Mouse (Mus musculus) limb, embryonic 11.5 days (tissue): ENCODE measurements around the gene Eif2b5. TPM values are rescaled to one million over a fixed set of nuclear protein-coding genes. Genes with fewer than 3 reads are reported as not detected.
A peak's percentile ranks its signal among the peaks of the same experiment; 100 is the strongest.
"Not testable (repeated sequence)": the region's sequence is repeated elsewhere in the genome, so short reads cannot be mapped to it uniquely, and the experiment has no call there.

Source experiments
- ATAC-seq: fragments of 200-750 bp; cut with Nextera tagmentation; 2 replicates; pipeline ENCODE4 v1.8.0; 2017; ENCODE audit warnings: low read depth; ENCODE audit not compliant: insufficient number of reproducible peaks, low FRiP score, low TSS enrichment
- DNase-seq: peaks from one replicate; pipeline ENCODE4 v3.0.0-alpha.2; 2015; ENCODE audit warnings: low spot score
- H3K27ac ChIP-seq: fragments of 300-500 bp; sonication (generic); replicated peaks from 2 replicates; pipeline ENCODE4 v1.5.1; 2014; ENCODE audit warnings: low read depth, mild to moderate bottlenecking, low read length
- H3K27me3 ChIP-seq: fragments of 300-500 bp; sonication (generic); 2 replicates; pipeline ENCODE4 v1.6.1; 2014; ENCODE audit warnings: mild to moderate bottlenecking, low read length, mixed read lengths; ENCODE audit not compliant: control insufficient read depth, insufficient read depth
- H3K36me3 ChIP-seq: fragments of 300-500 bp; sonication (generic); 2 replicates; pipeline ENCODE4 v1.6.1; 2014; ENCODE audit warnings: mild to moderate bottlenecking, low read length, moderate library complexity, mixed read lengths; ENCODE audit not compliant: control insufficient read depth, insufficient read depth
- H3K4me1 ChIP-seq: fragments of 300-500 bp; sonication (generic); 2 replicates; pipeline ENCODE4 v1.6.1; 2014; ENCODE audit warnings: low read length, mixed read lengths; ENCODE audit not compliant: control insufficient read depth, insufficient read depth
- H3K4me2 ChIP-seq: fragments of 300-500 bp; sonication (generic); 2 replicates; pipeline ENCODE4 v1.6.1; 2014; ENCODE audit warnings: low read depth, mild to moderate bottlenecking, moderate library complexity; ENCODE audit not compliant: severe bottlenecking
- H3K4me3 ChIP-seq: fragments of 300-500 bp; sonication (generic); 2 replicates; pipeline ENCODE4 v1.5.1; 2014; ENCODE audit warnings: low read depth, low read length
- H3K9ac ChIP-seq: fragments of 300-500 bp; sonication (generic); 2 replicates; pipeline ENCODE4 v1.6.1; 2014; ENCODE audit warnings: mild to moderate bottlenecking, low read length
- H3K9me3 ChIP-seq: fragments of 300-500 bp; sonication (generic); 2 replicates; pipeline ENCODE4 v1.6.1; 2016; ENCODE audit warnings: low read length; ENCODE audit not compliant: control insufficient read depth
- WGBS: fragments of 180-500 bp; shearing (Covaris S2); extraction: QIAGEN DNeasy Blood & Tissue Kit; methylation state at CpG from one replicate; pipeline ENCODE4 v1.1.7; 2014; 5-methylcytosine and 5-hydroxymethylcytosine counted together
- polyA plus RNA-seq: library from polyadenylated mRNA; unstranded; fragments of >200 nt; fragmentation: Nextera tagmentation; extraction: Ambion mirVana; gene quantifications from 2 replicates; pipeline ENCODE4 v1.2.1, GENCODE M21; 2014

Gene Eif2b5
- polyA plus RNA-seq, result 143 and 151 TPM in 2 replicates

DNA sequence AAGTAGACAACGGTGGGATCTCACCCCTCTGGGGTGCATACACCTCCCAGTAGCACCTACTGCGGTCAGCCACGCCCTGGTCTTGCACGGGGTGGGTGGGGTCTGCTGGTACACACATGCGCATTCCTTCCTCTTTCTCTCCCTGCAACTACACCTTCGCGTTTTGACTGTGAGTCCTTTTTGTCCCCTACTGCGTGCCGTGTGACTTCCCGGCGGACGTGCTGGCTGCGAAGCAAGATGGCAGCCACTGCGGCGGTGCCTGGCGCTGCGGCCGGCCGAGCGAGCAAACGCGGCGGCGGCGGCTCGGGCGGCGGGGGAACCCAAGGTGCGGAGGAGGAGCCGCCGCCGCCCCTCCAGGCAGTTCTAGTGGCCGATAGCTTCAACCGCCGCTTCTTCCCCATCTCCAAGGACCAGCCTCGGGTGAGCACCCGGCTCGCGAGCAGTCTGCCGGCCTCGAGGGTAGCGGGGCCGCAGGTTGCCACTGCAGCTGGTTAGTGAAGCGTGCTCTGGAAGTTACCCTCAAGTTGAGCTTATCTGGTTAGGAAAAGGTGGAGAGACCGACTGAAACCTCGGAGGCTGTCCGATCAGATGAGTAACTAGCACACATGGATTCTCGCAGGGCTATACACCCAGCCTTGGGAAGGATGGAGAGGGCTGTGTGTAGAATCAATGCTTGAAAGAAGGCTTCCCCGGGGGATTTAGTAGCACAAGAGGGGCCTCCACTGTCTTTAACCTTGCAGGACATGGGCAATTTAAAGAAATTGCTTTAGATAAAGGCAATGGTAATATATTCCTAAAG, at the start of gene Eif2b5:
TSS of gene Eif2b5 (plus strand) at position 141 of the 799 bp plus-strand sequence.
- WGBS, result under 1% methylated on average over 49 of the region's 49 CpGs
- peaks cover 22% of the 10 kb centered on the region for H3K36me3 ChIP-seq
- ATAC-seq (peak; percentile 86), DNase-seq (peak; percentile 90)
- H3K9me3 ChIP-seq, result no peaks in the 10 kb centered on the region
- peak within 1 kb of the TSS; percentile 93 for H3K9ac ChIP-seq
- peak within 1 kb of the TSS; percentile 81 for H3K4me3 ChIP-seq
- peaks cover 5% of the 10 kb centered on the region; the same call in 1 of the 2 replicates for H3K27me3 ChIP-seq
- peak within 1 kb of the TSS; percentile 80 for H3K4me2 ChIP-seq
- H3K4me1 ChIP-seq, result peaks cover 6% of the 10 kb centered on the region; the same call in 1 of the 2 replicates
- 0 out of 2 replicates have a peak within 1 kb of the TSS, but pooled peaks have one; percentile 36 for H3K27ac ChIP-seq

DNA sequence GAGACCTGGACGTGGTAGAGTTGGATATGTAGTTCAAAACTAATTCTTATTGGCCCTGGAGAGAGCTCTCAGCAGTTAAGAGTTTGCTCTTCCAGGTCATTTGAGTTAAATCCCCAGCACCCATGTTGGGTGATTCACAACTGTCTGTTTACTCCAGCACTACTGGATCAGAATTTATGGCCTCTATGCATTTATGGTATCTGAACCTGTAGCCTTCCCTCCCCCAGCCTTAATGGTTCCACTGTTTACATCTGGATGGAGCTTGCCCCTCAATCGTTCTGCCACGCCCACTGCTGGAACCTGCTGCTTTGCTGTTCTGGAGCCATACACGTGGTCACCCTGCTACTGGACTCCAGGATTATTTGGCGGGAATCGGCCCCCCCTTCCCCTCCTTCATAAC, 46.8 kb upstream of the Eif2b5 start:
- no peaks in the 10 kb centered on the region for H3K4me1 ChIP-seq
- H3K4me3 ChIP-seq, result no peak overlapping the region
- ATAC-seq (no peak), DNase-seq (no peak)
- 61% methylated on average over 6 of the region's 6 CpGs for WGBS
- no peaks in the 10 kb centered on the region for H3K27me3 ChIP-seq
- H3K4me2 ChIP-seq, result no peak overlapping the region
- H3K9ac ChIP-seq, result no peak overlapping the region
- H3K9me3 ChIP-seq, result no peaks in the 10 kb centered on the region
- H3K27ac ChIP-seq, result no peak overlapping the region
- no peaks in the 10 kb centered on the region for H3K36me3 ChIP-seq

DNA sequence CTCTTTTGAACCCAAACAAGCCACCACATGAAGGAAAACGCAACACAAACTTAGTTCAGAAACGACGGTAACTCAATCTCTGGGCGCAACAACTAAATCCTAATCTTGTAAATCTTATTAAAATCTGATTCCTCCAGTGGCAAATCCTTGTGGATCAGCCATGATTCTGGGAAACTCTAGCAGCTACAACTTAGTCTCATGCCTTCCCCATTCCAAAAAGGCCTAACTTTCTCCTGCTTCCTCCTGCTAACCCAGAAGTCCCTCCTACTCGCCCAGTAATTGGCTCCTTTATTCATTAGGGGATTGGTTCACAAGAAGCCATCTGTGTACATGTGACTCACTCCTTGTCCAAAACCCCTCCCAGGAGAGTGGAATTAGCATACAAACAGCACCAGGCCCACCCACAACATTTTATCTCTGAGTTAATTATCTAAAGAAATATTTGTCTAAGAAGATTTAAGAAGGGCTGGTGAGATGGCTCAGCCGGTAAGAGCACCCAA, 44.4 kb upstream of the Eif2b5 start:
- no peak for DNase-seq
- Histone ChIP-seq H3K36me3 (no peaks in the 10 kb centered on the region), H3K27me3 (no peaks in the 10 kb centered on the region), H3K27ac (no peak overlapping the region), H3K9ac (no peak overlapping the region), H3K9me3 (no peaks in the 10 kb centered on the region), H3K4me1 (no peaks in the 10 kb centered on the region), H3K4me3 (no peak overlapping the region), H3K4me2 (no peak overlapping the region)
- ATAC-seq, result no peak
- WGBS, result 91% methylated on average over 6 of the region's 6 CpGs

DNA sequence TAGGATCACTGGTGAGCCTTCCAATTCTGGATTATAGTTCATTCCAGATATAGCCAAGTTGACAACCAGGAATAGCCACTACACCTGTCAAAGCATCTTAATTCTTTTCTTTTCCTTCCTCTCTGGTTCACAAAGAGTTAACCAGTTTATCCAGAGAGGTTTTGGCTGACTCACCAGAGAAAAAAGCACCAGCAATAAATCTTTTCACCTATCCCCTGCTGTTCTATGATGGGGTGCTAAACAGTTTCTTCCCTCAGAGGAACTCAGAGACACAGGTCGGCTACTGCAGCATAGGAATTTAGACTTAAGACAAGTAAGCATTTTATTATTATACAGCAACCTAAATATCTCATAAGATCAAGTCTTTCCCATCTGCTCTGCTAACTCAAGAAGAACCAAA, 42.5 kb upstream of the Eif2b5 start:
- no peaks in the 10 kb centered on the region for H3K27me3 ChIP-seq
- no peaks in the 10 kb centered on the region for H3K4me1 ChIP-seq
- ATAC-seq, result no peak
- DNase-seq, result no peak
- no peaks in the 10 kb centered on the region for H3K36me3 ChIP-seq
- no peak overlapping the region for H3K4me3 ChIP-seq
- H3K9ac ChIP-seq, result no peak overlapping the region
- 0% methylated on average over 1 of the region's 1 CpGs for WGBS
- H3K4me2 ChIP-seq, result no peak overlapping the region
- no peaks in the 10 kb centered on the region for H3K9me3 ChIP-seq
- H3K27ac ChIP-seq, result no peak overlapping the region

DNA sequence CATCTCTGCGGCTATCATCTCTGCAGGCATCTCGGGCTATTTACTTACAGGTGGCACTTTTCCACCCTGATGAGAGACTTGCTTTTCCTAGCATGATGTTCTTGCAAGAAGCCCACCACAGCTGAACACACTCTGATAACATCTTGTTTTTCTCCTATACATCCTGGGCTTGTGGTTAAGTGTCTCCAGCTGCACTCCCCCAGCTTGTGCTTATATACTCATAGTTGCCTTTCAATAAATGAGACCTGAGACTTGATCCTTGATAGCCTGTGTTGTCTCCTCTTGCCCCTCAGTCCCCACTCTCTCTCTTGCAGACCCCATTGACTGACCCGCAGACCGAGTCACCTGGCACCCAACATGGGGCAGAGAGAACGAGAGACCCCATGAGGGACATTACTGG, 39.9 kb upstream of the Eif2b5 start:
- H3K27me3 ChIP-seq, H3K4me3 ChIP-seq, ATAC-seq, H3K4me1 ChIP-seq, H3K27ac ChIP-seq, H3K36me3 ChIP-seq, DNase-seq, H3K9ac ChIP-seq, H3K9me3 ChIP-seq, H3K4me2 ChIP-seq: not testable (repeated sequence)
- WGBS, result 91% methylated on average over 5 of the region's 5 CpGs

DNA sequence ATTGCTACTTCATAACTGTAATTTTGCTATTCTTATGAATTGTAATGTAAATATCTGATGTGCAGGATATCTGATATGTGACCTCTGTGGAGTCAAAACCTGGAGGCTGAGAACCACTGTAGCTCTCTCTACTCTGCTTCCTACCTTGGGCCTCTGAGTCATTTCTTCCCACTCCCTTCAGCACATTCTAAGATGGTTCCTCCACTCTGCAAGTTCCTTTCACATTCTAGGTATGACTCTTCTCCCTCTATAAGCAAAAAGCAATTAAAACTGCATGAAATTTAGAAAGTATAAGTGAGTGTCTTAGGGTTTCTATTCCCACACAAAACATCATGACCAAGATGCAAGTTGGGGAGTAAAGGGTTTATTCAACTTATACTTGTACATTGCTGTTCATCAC, 33.9 kb upstream of the Eif2b5 start:
- ATAC-seq (no peak), DNase-seq (no peak)
- Histone ChIP-seq H3K4me1 (no peaks in the 10 kb centered on the region), H3K9me3 (no peaks in the 10 kb centered on the region), H3K27ac (no peak overlapping the region), H3K27me3 (no peaks in the 10 kb centered on the region), H3K9ac (no peak overlapping the region), H3K36me3 (no peaks in the 10 kb centered on the region), H3K4me3 (no peak overlapping the region), H3K4me2 (no peak overlapping the region)

DNA sequence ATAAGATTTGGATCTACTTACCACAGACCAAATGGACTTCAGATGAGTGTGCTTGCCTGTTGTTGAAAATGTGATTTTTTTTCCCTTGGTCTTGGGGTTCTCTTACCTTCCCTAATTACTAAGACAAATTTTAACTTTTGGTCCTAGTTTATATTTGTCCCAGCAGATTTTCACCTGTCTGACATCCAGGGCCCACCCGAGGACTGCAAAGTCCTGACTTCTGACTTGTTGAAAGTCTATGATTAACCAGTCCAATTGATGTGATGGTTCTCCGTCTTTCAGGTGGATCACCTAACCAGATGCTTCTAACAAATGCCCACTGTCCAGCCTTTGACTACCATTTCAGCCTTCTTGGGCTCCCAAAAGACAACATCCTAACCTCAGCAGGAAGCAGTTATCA, 27.6 kb upstream of the Eif2b5 start:
- whole genome bisulfite sequencing, result 94% methylated on average over 2 of the region's 2 CpGs
- ATAC-seq (no peak), DNase-seq (no peak)
- H3K9me3 ChIP-seq, result no peaks in the 10 kb centered on the region
- H3K36me3 ChIP-seq, result no peaks in the 10 kb centered on the region
- no peak overlapping the region for H3K27ac ChIP-seq
- H3K4me2 ChIP-seq, result no peak overlapping the region
- no peak overlapping the region for H3K4me3 ChIP-seq
- no peak overlapping the region for H3K9ac ChIP-seq
- no peaks in the 10 kb centered on the region for H3K4me1 ChIP-seq
- no peaks in the 10 kb centered on the region for H3K27me3 ChIP-seq

DNA sequence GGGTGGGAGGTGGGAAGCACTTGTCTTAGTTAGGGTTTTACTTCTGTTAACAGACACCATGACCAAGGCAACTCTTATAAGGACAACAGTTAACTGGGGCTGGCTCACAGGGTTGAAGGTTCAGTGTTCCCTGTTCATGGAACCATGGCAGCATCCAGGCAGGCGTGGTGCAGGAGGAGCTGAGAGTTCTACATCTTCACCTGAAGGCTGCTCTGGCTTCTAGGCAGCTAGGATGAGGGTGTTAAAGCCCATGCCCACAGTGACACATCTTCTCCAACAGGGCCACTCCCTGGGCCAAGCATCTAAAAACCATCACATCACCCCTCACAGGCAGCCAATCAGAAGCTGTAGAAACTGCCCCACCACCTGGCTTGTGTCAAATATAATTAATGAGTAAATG, 26.9 kb upstream of the Eif2b5 start:
- H3K27ac ChIP-seq, result no peak overlapping the region
- H3K4me1 ChIP-seq, result no peaks in the 10 kb centered on the region
- DNase-seq (no peak), ATAC-seq (no peak)
- H3K27me3 ChIP-seq, result no peaks in the 10 kb centered on the region
- WGBS, result 63% methylated on average over 1 of the region's 1 CpGs
- H3K9me3 ChIP-seq, result no peaks in the 10 kb centered on the region
- H3K36me3 ChIP-seq, result no peaks in the 10 kb centered on the region
- no peak overlapping the region for H3K4me2 ChIP-seq
- H3K9ac ChIP-seq, result no peak overlapping the region
- H3K4me3 ChIP-seq, result no peak overlapping the region
